Mouse (Mus musculus): ENCODE data around the gene Gm10722. TPM values are rescaled to one million over a fixed set of nuclear protein-coding genes. Genes with fewer than 3 reads are reported as not detected.
"Not testable (repeated sequence)": the region's sequence is repeated elsewhere in the genome, so short reads cannot be mapped to it uniquely, and the experiment has no call there.

Gm10722 gene
- polyA plus RNA-seq, 1 experiment from 2014 or later: not detected

- not testable (repeated sequence) for ATAC-seq; H3K4me1 ChIP-seq (replicated peaks; ENCODE audit: control insufficient read depth, insufficient read depth, low read length)
- 68% methylated on average over 14 of the region's 16 CpGs for WGBS
These were observed 23.4 kb downstream of the Gm10722 start for GRCm38 (mm10) chr9:3023985-3024648.

GRCm38 (mm10) chr9:3024912-3025467 is 24.3 kb downstream of the Gm10722 start, which contains the start of gene Gm10717:
TSS of gene Gm10717 (plus strand) at chr9:3025417.
- not testable (repeated sequence) for H3K27ac ChIP-seq (ENCODE audit: low read depth, low read length); H3K9ac ChIP-seq (ENCODE audit: low read depth, low read length); H3K4me3 ChIP-seq (ENCODE audit: low read depth, low read length); H3K27me3 ChIP-seq (replicated peaks; ENCODE audit: control insufficient read depth, insufficient read depth, low read length); H3K4me1 ChIP-seq (replicated peaks; ENCODE audit: control insufficient read depth, insufficient read depth, low read length); ATAC-seq; H3K4me2 ChIP-seq (replicated peaks; ENCODE audit: low read depth); H3K9me3 ChIP-seq (ENCODE audit: control insufficient read depth); H3K36me3 ChIP-seq (ENCODE audit: control insufficient read depth, insufficient read depth)
- 73% methylated on average over 12 of the region's 12 CpGs for WGBS

More at GRCm38 (mm10) chr9:3023985-3024648, 23.4 kb downstream of the Gm10722 start:
- not testable (repeated sequence) for H3K9ac ChIP-seq (ENCODE audit: low read depth, low read length); H3K4me3 ChIP-seq (ENCODE audit: low read depth, low read length); H3K27ac ChIP-seq (ENCODE audit: low read depth, low read length); H3K9me3 ChIP-seq (ENCODE audit: control insufficient read depth); H3K27me3 ChIP-seq (replicated peaks; ENCODE audit: control insufficient read depth, insufficient read depth, low read length); H3K36me3 ChIP-seq (ENCODE audit: control insufficient read depth, insufficient read depth); H3K4me2 ChIP-seq (replicated peaks; ENCODE audit: low read depth)

GRCm38 (mm10) chr9:3025653-3026052 is 24.9 kb downstream of the Gm10722 start:
- H3K9me3 ChIP-seq (ENCODE audit: control insufficient read depth); H3K4me2 ChIP-seq (replicated peaks; ENCODE audit: low read depth); ATAC-seq; H3K27me3 ChIP-seq (replicated peaks; ENCODE audit: control insufficient read depth, insufficient read depth, low read length); H3K9ac ChIP-seq (ENCODE audit: low read depth, low read length); H3K4me1 ChIP-seq (replicated peaks; ENCODE audit: control insufficient read depth, insufficient read depth, low read length); H3K27ac ChIP-seq (ENCODE audit: low read depth, low read length); H3K4me3 ChIP-seq (ENCODE audit: low read depth, low read length); H3K36me3 ChIP-seq (ENCODE audit: control insufficient read depth, insufficient read depth): not testable (repeated sequence)
- WGBS: 63% methylated on average over 4 of the region's 6 CpGs

- H3K4me1 ChIP-seq (replicated peaks; ENCODE audit: control insufficient read depth, insufficient read depth, low read length); H3K4me3 ChIP-seq (ENCODE audit: low read depth, low read length); ATAC-seq; H3K9ac ChIP-seq (ENCODE audit: low read depth, low read length); H3K27me3 ChIP-seq (replicated peaks; ENCODE audit: control insufficient read depth, insufficient read depth, low read length); H3K4me2 ChIP-seq (replicated peaks; ENCODE audit: low read depth); H3K36me3 ChIP-seq (ENCODE audit: control insufficient read depth, insufficient read depth); H3K27ac ChIP-seq (ENCODE audit: low read depth, low read length); H3K9me3 ChIP-seq (ENCODE audit: control insufficient read depth): not testable (repeated sequence)
- 73% methylated on average over 5 of the region's 5 CpGs for WGBS
These were observed 25.4 kb downstream of the Gm10722 start for GRCm38 (mm10) chr9:3026136-3026535.

DNA sequence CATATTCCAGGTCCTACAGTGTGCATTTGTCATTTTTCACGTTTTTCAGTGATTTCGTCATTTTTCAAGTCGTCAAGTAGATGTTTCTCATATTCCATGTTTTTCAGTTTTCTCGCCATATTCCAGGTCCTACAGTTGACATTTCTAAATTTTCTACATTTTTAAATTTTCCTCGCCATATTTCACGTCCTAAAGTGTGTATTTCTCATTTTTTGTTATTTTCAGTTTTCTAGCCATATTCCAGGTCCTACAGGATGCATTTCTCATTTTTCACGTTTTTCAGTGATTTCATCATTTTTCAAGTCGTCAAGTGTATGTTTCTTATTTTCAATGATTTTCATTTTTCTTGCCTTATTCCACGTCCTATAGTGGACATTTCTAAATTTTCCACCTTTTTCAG is 26.0 kb downstream of the Gm10722 start:
- H3K27me3 ChIP-seq (replicated peaks; ENCODE audit: control insufficient read depth, insufficient read depth, low read length); H3K4me2 ChIP-seq (replicated peaks; ENCODE audit: low read depth); ATAC-seq; H3K36me3 ChIP-seq (ENCODE audit: control insufficient read depth, insufficient read depth); H3K4me1 ChIP-seq (replicated peaks; ENCODE audit: control insufficient read depth, insufficient read depth, low read length); H3K9me3 ChIP-seq (ENCODE audit: control insufficient read depth); H3K27ac ChIP-seq (ENCODE audit: low read depth, low read length); H3K9ac ChIP-seq (ENCODE audit: low read depth, low read length); H3K4me3 ChIP-seq (ENCODE audit: low read depth, low read length): not testable (repeated sequence)
- 71% methylated on average over 9 of the region's 9 CpGs for WGBS

- WGBS: 76% methylated on average over 9 of the region's 9 CpGs
- not testable (repeated sequence) for H3K9me3 ChIP-seq (ENCODE audit: control insufficient read depth); H3K4me2 ChIP-seq (replicated peaks; ENCODE audit: low read depth); H3K4me3 ChIP-seq (ENCODE audit: low read depth, low read length); H3K27me3 ChIP-seq (replicated peaks; ENCODE audit: control insufficient read depth, insufficient read depth, low read length); H3K27ac ChIP-seq (ENCODE audit: low read depth, low read length); H3K36me3 ChIP-seq (ENCODE audit: control insufficient read depth, insufficient read depth); H3K9ac ChIP-seq (ENCODE audit: low read depth, low read length); H3K4me1 ChIP-seq (replicated peaks; ENCODE audit: control insufficient read depth, insufficient read depth, low read length); ATAC-seq
These were observed 26.5 kb downstream of the Gm10722 start for GRCm38 (mm10) chr9:3027200-3027599.

DNA sequence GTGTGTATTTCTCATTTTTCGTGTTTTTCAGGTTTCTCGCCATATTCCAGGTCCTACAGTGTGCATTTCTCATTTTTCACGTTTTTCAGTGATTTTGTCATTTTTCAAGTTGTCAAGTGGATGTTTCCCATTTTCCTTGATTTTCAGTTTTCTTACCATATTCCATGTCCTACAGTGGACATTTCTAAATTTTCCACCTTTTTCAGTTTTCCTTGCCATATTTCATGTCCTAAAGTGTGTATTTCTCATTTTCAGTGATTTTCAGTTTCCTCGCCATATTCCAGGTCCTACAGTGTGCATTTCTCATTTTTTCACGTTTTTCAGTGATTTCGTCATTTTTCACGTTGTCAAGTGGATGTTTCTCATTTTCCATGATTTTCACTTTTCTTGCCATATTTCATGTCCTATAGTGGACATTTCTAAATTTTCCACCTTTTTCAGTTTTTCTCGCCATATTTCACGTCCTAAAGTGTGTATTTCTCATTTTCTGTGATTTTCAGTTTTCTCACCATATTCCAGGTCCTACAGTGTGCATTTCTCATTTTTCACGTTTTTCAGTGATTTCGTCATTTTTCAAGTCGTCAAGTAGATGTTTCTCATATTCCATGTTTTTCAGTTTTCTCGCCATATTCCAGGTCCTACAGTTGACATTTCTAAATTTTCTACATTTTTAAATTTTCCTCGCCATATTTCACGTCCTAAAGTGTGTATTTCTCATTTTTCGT is 28.7 kb downstream of the Gm10722 start:
- H3K36me3 ChIP-seq (ENCODE audit: control insufficient read depth, insufficient read depth); H3K4me1 ChIP-seq (replicated peaks; ENCODE audit: control insufficient read depth, insufficient read depth, low read length); H3K27me3 ChIP-seq (replicated peaks; ENCODE audit: control insufficient read depth, insufficient read depth, low read length); H3K4me3 ChIP-seq (ENCODE audit: low read depth, low read length); H3K9me3 ChIP-seq (ENCODE audit: control insufficient read depth); H3K9ac ChIP-seq (ENCODE audit: low read depth, low read length); H3K4me2 ChIP-seq (replicated peaks; ENCODE audit: low read depth); ATAC-seq; H3K27ac ChIP-seq (ENCODE audit: low read depth, low read length): not testable (repeated sequence)
- WGBS: 67% methylated on average over 12 of the region's 16 CpGs

GRCm38 (mm10) chr9:3030677-3031318 is 30.1 kb downstream of the Gm10722 start:
- H3K27ac ChIP-seq (ENCODE audit: low read depth, low read length); H3K27me3 ChIP-seq (replicated peaks; ENCODE audit: control insufficient read depth, insufficient read depth, low read length); H3K4me2 ChIP-seq (replicated peaks; ENCODE audit: low read depth); H3K36me3 ChIP-seq (ENCODE audit: control insufficient read depth, insufficient read depth); H3K9ac ChIP-seq (ENCODE audit: low read depth, low read length); H3K4me3 ChIP-seq (ENCODE audit: low read depth, low read length); H3K4me1 ChIP-seq (replicated peaks; ENCODE audit: control insufficient read depth, insufficient read depth, low read length); ATAC-seq; H3K9me3 ChIP-seq (ENCODE audit: control insufficient read depth): not testable (repeated sequence)
- 65% methylated on average over 2 of the region's 10 CpGs for WGBS

GRCm38 (mm10) chr9:3034299-3034698 is 33.6 kb downstream of the Gm10722 start, which contains the start of gene Gm17535:
TSS of gene Gm17535 (plus strand) at chr9:3034599.
- not testable (repeated sequence) for ATAC-seq; H3K4me1 ChIP-seq (replicated peaks; ENCODE audit: control insufficient read depth, insufficient read depth, low read length); H3K4me3 ChIP-seq (ENCODE audit: low read depth, low read length)

More at GRCm38 (mm10) chr9:3034299-3034698, 33.6 kb downstream of the Gm10722 start, which contains the start of gene Gm17535:
- not testable (repeated sequence) for H3K27me3 ChIP-seq (replicated peaks; ENCODE audit: control insufficient read depth, insufficient read depth, low read length); H3K9me3 ChIP-seq (ENCODE audit: control insufficient read depth); H3K9ac ChIP-seq (ENCODE audit: low read depth, low read length); H3K36me3 ChIP-seq (ENCODE audit: control insufficient read depth, insufficient read depth); H3K4me2 ChIP-seq (replicated peaks; ENCODE audit: low read depth); H3K27ac ChIP-seq (ENCODE audit: low read depth, low read length)
- WGBS: no CpG with 5 or more reads among the region's 8 CpGs

Measured in intestine, postnatal 0 days (tissue).